Mouse (Mus musculus) lung, adult 18-20 months (tissue): ENCODE results near the gene Cdk15.

Source experiments
- DNase-seq, 2 experiments: peaks; one replicate each; pipeline ENCODE4 v3.0.0; 2022; ENCODE audit warnings: mixed read lengths in 2 of 2

Cdk15 gene

DNA sequence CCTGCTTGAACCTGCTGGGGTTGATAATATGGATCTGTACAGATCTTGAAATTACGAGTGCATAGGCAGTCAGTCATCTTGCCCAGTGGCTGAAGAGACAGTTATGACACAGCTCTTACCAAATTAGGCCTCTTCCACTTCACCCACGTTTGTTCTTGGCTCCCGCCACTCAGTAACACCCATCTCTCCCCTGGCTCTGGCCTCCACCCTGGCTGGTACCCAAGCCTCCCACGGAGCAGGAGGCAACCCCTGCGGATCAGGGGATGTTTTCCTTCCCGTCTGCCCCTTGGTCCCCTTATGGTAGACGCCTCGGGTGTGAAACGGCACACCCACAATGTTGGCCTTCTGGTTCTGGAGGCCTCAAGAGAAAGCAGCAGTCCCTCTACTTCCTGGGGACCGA lies 124.2 kb downstream of the Cdk15 start:
- peak; percentile 38 to 43 for DNase-seq

DNA sequence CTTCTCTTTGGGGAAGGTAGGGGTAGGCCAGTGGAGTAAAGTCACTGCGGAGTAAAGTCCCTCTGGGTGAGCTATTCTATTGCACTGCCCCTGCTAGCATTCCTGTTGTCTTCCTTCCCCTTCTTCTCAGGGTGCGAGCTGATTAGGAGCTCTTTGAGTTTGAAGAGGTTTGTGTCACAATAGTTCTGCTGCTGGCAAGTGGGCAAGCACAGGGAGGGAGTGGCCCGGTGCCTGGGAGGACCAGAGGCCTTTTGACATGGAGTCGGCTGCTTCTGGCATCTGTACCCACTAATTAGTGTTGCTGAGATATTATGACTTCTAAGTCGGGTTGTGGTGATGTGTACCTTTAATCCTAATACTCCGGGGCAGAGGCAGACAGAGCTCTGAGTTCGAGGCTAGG lies 124.8 kb downstream of the Cdk15 start:
- DNase-seq = peak; percentile 44 to 62

DNA sequence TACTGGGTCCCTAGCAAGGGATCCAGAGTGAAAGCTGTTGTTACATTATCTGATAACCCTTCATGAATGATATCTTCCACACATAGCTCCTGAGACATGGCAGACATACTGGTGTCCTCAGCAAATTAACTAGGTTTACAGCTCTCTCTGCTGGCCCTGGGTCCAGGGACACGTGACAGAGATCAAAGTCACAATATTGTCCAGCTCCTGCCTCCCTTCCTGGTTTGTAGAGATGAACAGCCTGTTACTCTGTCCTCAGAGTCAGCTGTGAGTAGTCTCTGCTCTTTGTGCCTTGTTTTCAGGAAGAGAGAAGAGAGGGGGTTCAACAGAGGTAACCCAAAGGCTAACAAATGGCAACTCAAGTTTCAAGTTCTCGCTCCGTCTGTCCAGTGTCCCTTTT lies 125.8 kb downstream of the Cdk15 start:
- DNase-seq = no peak

DNA sequence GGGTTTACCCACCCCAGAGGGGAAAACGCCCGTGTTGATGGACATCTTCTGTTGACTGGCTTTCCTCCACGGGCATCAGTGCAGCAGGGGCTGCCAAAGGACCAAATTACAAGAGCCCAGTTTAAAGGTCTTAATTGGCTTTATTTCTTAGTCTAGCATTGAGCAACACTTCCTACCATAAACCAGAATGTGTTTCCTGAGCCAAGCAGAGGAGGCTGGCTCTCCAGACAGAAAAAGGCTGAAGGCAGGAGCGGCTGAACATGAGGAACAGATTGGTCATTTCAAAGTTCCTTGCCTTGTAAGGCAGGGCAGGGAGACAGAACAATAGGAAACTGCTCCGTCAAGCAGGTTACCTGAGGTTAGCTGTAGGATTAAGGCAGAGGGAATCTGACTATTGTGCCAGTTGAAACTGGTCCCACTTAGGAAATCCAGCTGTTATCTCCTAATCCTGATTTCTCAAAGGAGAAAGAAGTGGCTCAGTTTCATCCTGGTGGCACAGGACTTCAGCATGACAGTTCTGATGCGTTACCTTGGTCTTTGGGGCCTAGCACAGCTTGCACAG lies 126.4 kb downstream of the Cdk15 start:
- peak; percentile 10 to 21 for DNase-seq

DNA sequence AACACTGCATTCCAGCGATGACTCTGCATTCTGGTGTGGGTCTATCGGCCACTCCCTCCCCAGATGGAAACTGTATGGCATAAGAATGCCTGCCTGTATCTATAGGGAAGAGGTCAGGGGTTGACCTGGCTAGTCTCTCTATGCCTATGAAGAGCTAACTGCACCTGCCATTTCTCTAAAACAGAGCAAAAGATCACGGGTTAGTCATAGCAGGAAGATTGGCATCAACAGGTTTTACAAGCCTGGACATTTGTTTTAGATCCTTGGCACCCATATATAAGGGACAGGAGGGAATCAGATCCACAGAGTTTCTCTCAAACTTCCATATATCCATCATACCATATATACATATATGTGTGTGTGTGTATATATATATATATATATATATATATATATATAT lies 127.7 kb downstream of the Cdk15 start:
- DNase-seq = no peak

DNA sequence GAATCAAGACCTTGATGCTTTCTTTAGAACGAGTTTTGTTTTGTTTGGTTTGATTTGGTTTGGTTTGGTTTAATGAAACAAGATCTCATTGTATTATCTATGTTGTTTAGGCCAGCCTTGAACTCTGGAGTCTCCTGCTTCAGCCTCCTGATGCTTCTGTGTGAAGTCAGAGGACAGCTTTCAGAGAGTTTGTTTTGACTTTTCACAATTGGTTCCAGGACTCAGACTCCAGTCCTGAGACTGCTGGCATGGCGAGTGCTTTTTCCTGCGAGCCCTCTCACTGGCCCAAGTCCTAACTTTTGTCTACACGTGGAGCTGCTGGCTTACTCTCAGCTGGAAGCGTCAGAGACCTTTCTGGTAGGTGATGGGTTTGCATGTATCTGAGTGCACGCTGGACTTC lies 128.9 kb downstream of the Cdk15 start:
- DNase-seq = no peak

DNA sequence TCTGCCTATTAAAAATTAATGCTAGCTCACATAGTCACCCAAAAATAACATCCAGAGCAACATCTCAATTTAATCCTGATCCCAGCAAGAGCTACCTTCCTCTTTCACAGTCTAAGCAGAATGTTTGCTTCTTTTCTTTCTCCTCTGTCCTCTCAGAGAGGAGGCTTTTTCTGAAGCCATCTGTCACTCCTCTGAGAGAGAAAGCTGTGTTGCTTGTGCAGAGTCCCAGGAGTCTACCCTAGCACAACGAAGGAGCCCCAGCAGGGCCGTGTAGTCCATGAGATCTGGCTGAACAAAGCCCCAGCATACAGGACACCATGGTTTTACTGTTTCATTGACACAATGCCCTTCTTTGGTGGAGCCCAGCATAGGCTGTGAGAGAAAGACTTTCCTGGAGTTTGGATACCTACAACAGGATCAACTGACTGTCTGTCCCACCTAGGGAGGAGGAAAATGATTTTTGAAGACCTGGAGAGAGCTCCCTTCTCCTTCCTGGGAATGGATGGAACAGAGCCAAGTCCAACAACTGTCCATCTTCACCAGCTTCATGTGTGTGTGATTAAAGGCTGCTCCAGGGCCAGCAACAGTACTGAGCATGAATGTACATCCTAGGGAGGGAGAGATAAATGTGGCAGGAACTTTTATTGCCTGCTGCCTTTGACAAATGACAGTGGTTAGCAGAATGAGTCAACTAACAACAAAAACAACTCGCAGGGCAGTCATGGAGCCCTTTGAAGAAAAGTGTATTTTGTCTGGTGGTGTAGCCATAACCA lies 131.0 kb downstream of the Cdk15 start:
- no peak for DNase-seq

DNA sequence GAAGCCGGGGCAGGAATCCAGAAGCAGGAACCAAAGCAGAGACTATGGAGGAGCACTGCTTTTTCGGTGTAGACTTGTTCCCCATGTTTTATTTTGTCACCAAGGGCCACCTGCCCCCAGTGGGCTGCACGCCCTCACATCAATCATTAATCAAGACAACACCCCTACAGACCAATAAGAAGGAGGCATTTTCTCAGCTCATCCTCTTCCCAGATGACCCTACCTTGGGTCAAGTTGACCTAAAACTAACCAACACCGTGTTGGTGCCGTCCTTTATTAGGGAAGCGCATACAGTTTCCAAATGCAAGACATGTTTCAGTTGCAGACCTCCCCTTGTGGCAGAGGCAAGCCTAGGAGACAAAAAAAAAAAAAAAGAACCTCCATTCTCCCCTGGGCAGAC lies 132.5 kb downstream of the Cdk15 start:
- DNase-seq = no peak

DNA sequence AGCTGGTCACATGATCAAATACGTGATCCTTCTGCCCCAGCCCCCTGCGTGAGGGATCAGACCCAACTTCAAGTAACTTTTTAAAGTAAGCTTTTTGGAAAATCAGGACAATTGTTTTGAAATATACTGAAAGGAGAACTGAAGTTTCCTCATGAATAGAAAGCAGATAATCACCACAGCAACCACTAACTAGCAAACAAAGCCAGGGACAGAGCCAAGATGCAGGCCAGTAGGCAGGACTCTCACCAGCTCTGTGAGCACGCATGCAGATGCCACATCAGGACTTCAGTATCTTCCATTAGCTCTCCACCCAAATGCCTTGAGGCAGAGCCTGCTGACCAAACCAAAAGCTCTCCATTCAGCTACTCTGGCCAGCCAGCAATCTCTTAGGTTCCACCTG lies 135.0 kb downstream of the Cdk15 start:
- DNase-seq = peak; percentile 16 to 33

DNA sequence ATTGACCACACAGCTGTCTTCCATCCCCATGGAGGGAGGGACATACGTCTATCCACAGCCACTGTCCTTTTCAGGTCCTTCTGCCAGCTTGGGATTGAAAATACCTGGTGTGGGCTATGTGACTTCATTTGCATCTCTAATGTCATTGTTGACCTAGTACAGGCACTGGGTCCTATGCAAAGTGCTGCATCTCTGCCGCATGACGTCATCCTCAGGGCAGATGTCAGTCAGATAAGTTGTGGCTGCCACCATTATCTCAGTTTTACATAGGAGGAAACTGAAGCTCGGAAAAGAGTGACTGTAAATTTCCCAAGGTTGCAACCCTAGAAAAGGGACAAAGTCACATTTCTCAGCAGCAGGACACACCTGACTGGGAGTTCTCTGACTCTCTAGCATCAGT lies 137.4 kb downstream of the Cdk15 start:
- DNase-seq = no peak

DNA sequence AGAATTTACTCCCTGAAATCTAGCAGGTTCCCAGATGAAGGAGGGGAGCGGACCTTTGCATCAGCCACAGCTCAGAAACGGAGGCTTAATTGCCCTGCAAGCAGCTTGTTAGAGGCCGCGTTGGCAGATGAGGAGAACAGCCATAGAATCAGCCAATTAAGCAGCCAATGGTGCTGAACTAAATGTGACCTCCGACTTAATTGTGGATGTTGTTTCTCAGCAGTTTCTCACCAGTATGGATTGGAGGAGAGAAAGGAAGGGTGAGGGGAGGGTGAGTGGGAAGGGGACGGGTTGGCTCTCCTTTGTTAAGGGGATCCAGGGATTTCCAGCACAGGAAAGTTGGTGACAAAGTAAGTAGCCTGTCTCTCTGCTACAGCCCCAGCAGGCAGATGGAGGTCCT lies 137.9 kb downstream of the Cdk15 start:
- DNase-seq = no peak

DNA sequence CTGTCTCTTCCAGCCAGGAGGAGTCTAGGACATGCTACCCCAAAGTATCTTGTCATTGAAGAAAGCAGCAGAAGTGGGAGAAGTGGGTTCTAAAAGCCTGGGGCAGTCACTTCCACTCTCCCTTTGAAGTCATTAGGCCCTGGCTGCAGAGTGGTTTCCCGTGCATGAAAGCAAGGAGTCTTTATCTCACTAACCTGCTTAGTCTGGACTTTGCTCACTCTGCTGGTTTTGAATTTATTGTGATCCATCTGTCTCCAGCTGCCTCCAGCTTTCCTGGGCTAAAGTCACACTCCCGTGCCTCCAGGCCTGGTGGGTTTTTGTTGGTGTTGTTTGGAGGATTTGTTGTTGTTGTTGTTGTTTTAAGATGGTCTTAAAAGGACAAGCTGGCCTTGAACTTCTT lies 139.3 kb downstream of the Cdk15 start:
- DNase-seq = no peak

DNA sequence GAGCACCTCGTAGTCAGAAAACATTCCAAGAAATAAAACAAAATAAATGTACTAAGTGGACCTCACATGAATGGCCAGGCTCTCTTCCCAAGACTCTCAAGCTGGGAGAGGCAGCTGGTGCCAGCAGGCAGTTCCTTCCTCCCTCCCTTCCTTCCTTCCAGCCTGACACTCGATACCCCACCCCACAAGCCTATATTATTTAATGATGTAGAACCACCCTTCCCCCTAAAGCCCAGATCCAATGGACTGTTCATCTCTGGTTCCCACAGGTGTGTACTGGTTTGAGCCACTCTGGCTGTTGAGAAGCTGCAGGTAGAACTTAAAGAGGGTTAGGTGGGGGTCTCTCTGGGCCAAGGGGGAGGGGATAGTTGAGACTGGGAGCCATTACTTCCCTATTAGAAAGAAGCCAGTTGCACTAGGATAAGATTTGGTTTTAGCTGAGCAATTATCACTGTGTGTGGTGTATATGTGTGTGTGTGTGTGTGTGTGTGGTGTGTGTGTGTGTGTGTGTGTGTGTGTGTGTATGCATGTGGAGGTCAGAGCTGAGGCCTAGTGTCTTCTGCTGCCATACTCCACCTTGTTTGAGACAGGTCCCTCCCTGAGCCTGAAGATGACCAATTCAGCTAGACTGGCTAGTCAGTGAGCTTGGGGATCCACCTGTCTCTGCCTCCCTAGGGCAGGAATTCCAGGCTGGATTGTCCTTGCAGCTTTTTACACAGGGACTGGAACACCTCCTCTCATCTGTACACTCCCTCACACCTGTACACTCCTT lies 143.0 kb downstream of the Cdk15 start:
- DNase-seq = no peak

DNA sequence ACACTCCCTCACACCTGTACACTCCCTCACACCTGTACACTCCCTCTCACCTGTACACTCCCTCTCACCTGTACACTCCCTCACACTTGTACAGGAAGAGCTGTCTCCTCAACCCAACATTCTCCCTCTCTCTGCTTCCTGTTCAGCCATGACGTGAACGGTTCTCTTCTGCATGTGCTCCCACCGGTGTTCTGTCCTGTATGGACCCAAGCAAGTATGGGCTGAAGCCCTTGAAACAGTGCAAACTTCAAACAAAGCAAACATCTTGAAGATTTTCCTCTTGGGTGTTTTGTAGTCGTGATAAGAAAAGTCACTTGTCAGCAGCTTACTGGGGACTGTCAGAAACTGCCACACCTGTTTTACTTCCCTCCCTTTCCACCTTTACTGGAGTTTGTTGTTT lies 144.5 kb downstream of the Cdk15 start:
- DNase-seq = no peak
